Comparison of ENCODE assay signal across 13 mouse cellular contexts in genomic region chr16:20700036-20700435, GRCm38 (mm10). TPM values are rescaled to one million over a fixed set of nuclear protein-coding genes. Genes with fewer than 3 reads are reported as not detected.
DNase-seq lines count a peak whose midpoint lies in the region; ATAC-seq and TF ChIP-seq lines count a peak whose summit lies in the region.
"Had no signal": no experiment of that assay in that cellular context is flagged by ENCODE, and none has a peak within 500 bp of the region (broad histone marks: within the 10 kb centered on the region; RNA-seq: fewer than 3 reads in every experiment).

No protein-coding gene starts in this region.

- no peaks in the 10 kb centered on the region for H3K9me3 ChIP-seq in embryonic facial prominence, embryonic 13.5 days
- H3K9me3 ChIP-seq: embryonic facial prominence, embryonic 12.5 days; liver, embryonic 15.5 days had no signal

- 37% methylated on average over 5 of the region's 5 CpGs for WGBS in embryonic facial prominence, embryonic 13.5 days

- H3K27me3 ChIP-seq in embryonic facial prominence, embryonic 13.5 days = peaks cover 6% of the 10 kb centered on the region; the same call in 1 of the 2 replicates
- H3K27me3 ChIP-seq: embryonic facial prominence, embryonic 12.5 days had no signal

- no peak for ATAC-seq in embryonic facial prominence, embryonic 13.5 days (ENCODE audit: insufficient number of reproducible peaks, insufficient read depth, low FRiP score, low TSS enrichment, low read depth)

- peak overlapping the region; percentile 69 for H3K27ac ChIP-seq in layer of hippocampus, adult 2 months
- H3K27ac ChIP-seq in embryonic facial prominence, embryonic 13.5 days = no peak overlapping the region
- H3K27ac ChIP-seq: embryonic facial prominence, embryonic 12.5 days; liver, embryonic 15.5 days had no signal

- H3K4me3 ChIP-seq in layer of hippocampus, adult 2 months = no peak overlapping the region
- no peak overlapping the region for H3K4me3 ChIP-seq in embryonic facial prominence, embryonic 13.5 days
- H3K4me3 ChIP-seq: embryonic facial prominence, embryonic 12.5 days; liver, embryonic 15.5 days had no signal

- TF ChIP-seq CTCF in layer of hippocampus, adult 2 months (conservative IDR thresholded peaks at IDR 0.05) = no peak

- peak; percentile 17 for DNase-seq in embryo, embryonic 10.5 days (ENCODE audit: low spot score)
- no peak for DNase-seq in embryo, embryonic 10 days (ENCODE audit: low spot score)
- DNase-seq in layer of hippocampus, adult 2 months (ENCODE audit: low spot score in 2 of 2) = no peak
- DNase-seq in layer of hippocampus, adult 9-10 months (ENCODE audit: low spot score) = no peak
- DNase-seq in cerebellum, adult 11-12 months = peak; percentile 77
- DNase-seq in adrenal gland, adult 18-20 months (ENCODE audit: low spot score in 2 of 2) = no peak
- no peak for DNase-seq in Muller cell, postnatal 12 days (ENCODE audit: inconsistent ontology term)
- DNase-seq: lung, postnatal 4 days; thymus, adult 2 months had no signal

- peaks cover 27% of the 10 kb centered on the region for H3K4me1 ChIP-seq in embryonic facial prominence, embryonic 13.5 days

- 0 out of 2 replicates have a peak overlapping the region, but pooled peaks have one; percentile 17 for H3K9ac ChIP-seq in embryonic facial prominence, embryonic 13.5 days
- H3K9ac ChIP-seq: embryonic facial prominence, embryonic 12.5 days; liver, embryonic 15.5 days had no signal

- H3K4me2 ChIP-seq in embryonic facial prominence, embryonic 13.5 days = no peak overlapping the region
- H3K4me2 ChIP-seq: embryonic facial prominence, embryonic 12.5 days; liver, embryonic 15.5 days had no signal

- peaks cover 26% of the 10 kb centered on the region for H3K36me3 ChIP-seq in embryonic facial prominence, embryonic 13.5 days

RNA-seq across cellular contexts. Expression of gene Fam131a, which starts 7.0 kb away (rescaled TPM):
- total RNA-seq in layer of hippocampus, adult 2 months (2021) = 100 to 1,000 TPM; 450 to 457 TPM
- 7.0 and 7.2 TPM in 2 replicates for polyA plus RNA-seq in embryonic facial prominence, embryonic 13.5 days (2015; fragmentation: Nextera tagmentation; extraction: Ambion mirVana)
- total RNA-seq in adrenal gland, adult 18-20 months (2021) = 10 to 100 TPM; 11.7 to 16.1 TPM

RNA-seq across cellular contexts. Expression of gene Polr2h, which starts 17.4 kb away (rescaled TPM):
- 10 to 100 TPM; 26.1 TPM for total RNA-seq in layer of hippocampus, adult 2 months (2021)
- polyA plus RNA-seq in embryonic facial prominence, embryonic 13.5 days (2015; fragmentation: Nextera tagmentation; extraction: Ambion mirVana) = 110 and 112 TPM in 2 replicates
- 10 to 100 TPM; 28.0 to 37.1 TPM for total RNA-seq in adrenal gland, adult 18-20 months (2021)

RNA-seq across cellular contexts. Expression of gene Clcn2, which starts 17.5 kb away (rescaled TPM):
- total RNA-seq in layer of hippocampus, adult 2 months (2021) = 10 to 100 TPM; 74.2 to 79.5 TPM
- polyA plus RNA-seq in embryonic facial prominence, embryonic 13.5 days (2015; fragmentation: Nextera tagmentation; extraction: Ambion mirVana) = 15.7 and 18.9 TPM in 2 replicates
- total RNA-seq in adrenal gland, adult 18-20 months (2021) = 10 to 100 TPM; 16.8 to 52.6 TPM

RNA-seq across cellular contexts. Expression of gene Eif4g1, which starts 31.9 kb away (rescaled TPM):
- total RNA-seq in layer of hippocampus, adult 2 months (2021) = 100 to 1,000 TPM; 283 to 297 TPM
- polyA plus RNA-seq in embryonic facial prominence, embryonic 13.5 days (2015; fragmentation: Nextera tagmentation; extraction: Ambion mirVana) = 179 and 199 TPM in 2 replicates
- total RNA-seq in adrenal gland, adult 18-20 months (2021) = 100 to 1,000 TPM; 358 to 386 TPM

RNA-seq across cellular contexts. Expression of gene Chrd, which starts 32.9 kb away (rescaled TPM):
- total RNA-seq in layer of hippocampus, adult 2 months (2021) = 10 to 100 TPM; 87.0 to 90.7 TPM
- polyA plus RNA-seq in embryonic facial prominence, embryonic 13.5 days (2015; fragmentation: Nextera tagmentation; extraction: Ambion mirVana) = 3.4 and 4.5 TPM in 2 replicates
- total RNA-seq in adrenal gland, adult 18-20 months (2021) = 10 to 100 TPM in 1 of 2 experiments, 1 to 10 TPM in 1; 9.7 to 12.4 TPM
- total RNA-seq: hematopoietic stem cell, adult 5-6 weeks had no signal

Comparison
In these comparisons a context has a peak if more than half of its experiments do, and no peak if none do; other contexts are left out.
1. DNase-seq: peak in embryo, embryonic 10.5 days (single experiment) and cerebellum, adult 11-12 months (single experiment); none in embryo, embryonic 10 days (single experiment), layer of hippocampus, adult 2 months (0 of 2), layer of hippocampus, adult 9-10 months (single experiment), adrenal gland, adult 18-20 months (0 of 2) and Muller cell, postnatal 12 days (single experiment).
2. RNA of gene Fam131a, which starts 7.0 kb away (total RNA-seq): 450 to 457 TPM in layer of hippocampus, adult 2 months; 11.7 to 16.1 TPM in adrenal gland, adult 18-20 months; every median in the first group is over 10 times any median in the second.